Mouse (Mus musculus): ENCODE results near the gene Cbarp.

The Cbarp gene

GRCm38 (mm10) chr10:80130403-80131031, 10.1 kb downstream of the Cbarp start:
- DNase-seq (ENCODE audit: low read depth, low spot score) = no peak

DNA sequence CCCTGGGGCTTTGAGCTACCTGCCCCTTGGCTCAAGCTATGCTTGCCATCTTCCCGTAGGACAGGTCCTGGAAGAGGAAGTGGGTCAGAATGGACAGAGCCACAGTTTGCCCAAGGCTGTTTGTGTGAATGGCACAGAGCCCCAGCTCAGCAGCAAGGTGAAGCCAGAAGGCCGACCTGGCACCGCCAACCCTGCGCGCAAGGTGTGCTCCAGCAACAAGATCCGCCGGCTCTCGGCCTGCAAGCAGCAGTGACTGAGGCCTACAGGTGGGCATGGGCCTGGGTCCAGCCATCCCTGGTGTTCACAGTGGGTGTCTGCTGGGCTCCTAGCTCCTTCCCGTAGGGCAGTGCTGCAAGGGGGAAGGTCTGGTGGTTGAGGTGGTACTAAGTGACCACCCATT, 10.8 kb downstream of the Cbarp start:
- no peak for DNase-seq (ENCODE audit: low read depth, low spot score)

GRCm38 (mm10) chr10:80127920-80128319, 12.7 kb downstream of the Cbarp start:
- DNase-seq (ENCODE audit: low read depth, low spot score) = no peak

GRCm38 (mm10) chr10:80123932-80124562, 16.6 kb downstream of the Cbarp start:
- DNase-seq (ENCODE audit: low read depth, low spot score) = no peak

DNA sequence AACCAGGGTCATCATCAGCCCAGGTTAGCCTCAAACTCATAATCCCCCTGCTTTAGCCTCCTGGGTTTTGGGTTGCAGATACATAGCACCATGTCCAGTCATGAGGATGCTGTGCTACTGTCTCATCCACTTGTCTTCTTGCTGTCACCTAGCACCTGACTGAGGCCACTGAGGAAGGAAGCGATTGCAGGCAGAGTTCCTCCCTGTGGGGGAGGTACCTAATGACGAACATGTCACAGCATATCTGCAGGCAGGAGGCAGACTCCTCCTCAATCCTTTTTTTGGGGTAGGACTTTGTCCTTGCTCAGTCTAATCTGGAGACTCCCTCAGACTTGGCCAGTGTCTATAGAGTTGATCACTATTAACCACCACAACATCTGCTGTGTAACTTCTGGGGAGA, 19.0 kb downstream of the Cbarp start:
- no peak for DNase-seq (ENCODE audit: low read depth, low spot score)

GRCm38 (mm10) chr10:80120146-80120545, 20.5 kb downstream of the Cbarp start:
- DNase-seq (ENCODE audit: low read depth, low spot score) = no peak

- DNase-seq (ENCODE audit: low read depth, low spot score) = no peak
Measured at GRCm38 (mm10) chr10:80118552-80118951, 22.1 kb downstream of the Cbarp start.

GRCm38 (mm10) chr10:80117736-80118135, 22.9 kb downstream of the Cbarp start:
- DNase-seq (ENCODE audit: low read depth, low spot score) = no peak

- peak; percentile 80 for DNase-seq (ENCODE audit: low read depth, low spot score)
Measured at GRCm38 (mm10) chr10:80116927-80117691, 23.5 kb downstream of the Cbarp start.

GRCm38 (mm10) chr10:80116563-80116926, 24.1 kb downstream of the Cbarp start:
- DNase-seq (ENCODE audit: low read depth, low spot score) = no peak

GRCm38 (mm10) chr10:80115944-80116335, 24.7 kb downstream of the Cbarp start:
- no peak for DNase-seq (ENCODE audit: low read depth, low spot score)

DNA sequence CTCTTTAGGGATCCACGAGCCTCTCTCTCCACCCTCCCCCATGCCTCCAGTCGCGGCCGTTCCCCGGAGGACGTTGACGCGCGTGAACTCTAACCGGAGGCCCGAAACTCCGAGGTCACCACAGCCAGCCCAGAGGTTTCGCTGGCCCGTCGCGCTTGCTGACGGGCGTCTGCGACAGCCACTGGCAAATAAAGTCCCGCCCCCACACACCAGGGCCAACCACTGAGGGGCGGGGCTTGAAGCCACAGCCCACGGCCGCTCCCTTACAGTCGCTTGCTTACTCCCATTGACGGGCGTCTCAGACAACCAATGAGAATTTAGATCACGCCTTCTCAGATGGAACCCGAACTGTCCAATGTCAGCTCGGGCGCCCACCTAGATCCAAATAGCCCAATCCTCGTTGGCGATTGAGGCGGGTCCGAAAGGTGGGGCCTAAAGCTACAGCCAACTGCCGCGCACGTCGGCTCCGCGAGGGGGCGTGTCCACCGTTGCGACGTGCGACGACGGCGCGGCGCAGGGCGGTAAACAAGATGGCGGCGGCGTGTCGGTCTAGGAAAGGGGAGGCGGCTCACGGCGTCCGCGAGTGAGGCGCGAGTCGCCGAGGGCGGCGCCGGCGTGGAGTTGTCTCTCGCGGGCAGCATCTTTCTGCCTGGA, 25.2 kb downstream of the Cbarp start, which contains the start of gene Stk11:
Gene Stk11, plus strand, starts transcription at position 514 of the 654 bp plus-strand sequence.
- peak; percentile 100 for DNase-seq (ENCODE audit: low read depth, low spot score)

DNA sequence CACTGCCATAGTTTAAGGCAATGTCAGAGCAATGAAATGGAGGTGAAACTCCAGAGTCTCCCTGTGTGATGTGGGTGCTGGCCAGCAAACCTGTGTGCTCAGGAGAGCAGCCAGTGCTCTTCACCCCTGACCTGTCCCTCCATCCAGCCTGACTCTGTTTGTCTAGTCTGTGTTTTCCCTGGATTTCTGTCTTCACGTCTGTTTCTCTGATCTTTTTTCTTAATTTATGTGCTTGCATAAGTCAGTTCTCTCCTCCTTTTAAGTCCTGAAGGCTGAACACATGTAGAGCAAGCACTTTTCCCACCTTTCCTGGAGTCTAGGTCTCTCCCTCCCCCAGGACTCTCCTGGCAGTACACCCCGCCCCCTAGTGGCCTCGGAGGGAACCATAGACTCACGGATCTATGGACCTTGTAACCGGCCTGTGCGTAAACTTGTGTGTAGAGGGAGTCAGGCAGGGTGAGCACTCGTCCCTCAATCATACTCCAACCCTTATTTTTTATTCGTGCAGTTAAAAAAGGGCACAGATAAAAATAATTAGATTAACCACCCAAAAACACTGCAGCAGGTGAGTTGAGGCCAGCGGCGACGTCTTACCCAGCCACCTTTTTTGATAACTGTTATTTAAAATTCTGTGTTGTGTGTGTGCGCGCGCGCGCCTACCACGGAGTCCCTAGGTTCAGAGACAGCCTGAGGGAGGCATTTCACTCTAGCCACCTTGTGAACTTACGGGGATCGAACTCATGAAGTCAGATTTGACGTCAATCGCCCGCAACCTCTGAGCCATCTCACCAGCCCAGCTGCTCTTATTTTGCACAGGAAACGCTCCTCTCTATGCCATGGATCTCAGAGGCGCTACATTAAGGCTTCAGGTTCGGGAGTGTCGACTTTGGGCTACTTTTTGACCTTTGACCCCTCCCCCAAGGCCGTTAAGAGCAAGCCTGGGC, 26.0 kb downstream of the Cbarp start:
- peak; percentile 90 for DNase-seq (ENCODE audit: low read depth, low spot score)

DNA sequence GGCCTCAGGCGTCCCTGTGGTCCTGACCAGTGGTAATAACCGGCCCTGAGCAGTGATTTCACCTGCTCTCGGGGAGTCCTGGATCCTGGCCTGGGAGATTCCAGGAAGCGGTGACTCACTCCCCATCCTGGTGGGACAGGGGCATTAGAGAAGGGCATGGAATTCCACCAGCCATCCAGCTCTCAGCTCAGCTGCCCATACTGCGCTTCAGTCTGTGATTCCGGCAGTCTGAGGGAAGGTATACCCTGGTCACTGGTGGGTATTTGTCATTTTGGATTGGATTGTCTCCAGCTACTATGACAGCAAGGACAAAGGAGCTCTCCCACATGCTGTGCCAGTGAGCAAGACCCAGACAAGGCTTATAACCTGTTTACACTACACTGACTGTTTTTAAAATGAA, 33.0 kb downstream of the Cbarp start:
- DNase-seq (ENCODE audit: low read depth, low spot score) = no peak

DNA sequence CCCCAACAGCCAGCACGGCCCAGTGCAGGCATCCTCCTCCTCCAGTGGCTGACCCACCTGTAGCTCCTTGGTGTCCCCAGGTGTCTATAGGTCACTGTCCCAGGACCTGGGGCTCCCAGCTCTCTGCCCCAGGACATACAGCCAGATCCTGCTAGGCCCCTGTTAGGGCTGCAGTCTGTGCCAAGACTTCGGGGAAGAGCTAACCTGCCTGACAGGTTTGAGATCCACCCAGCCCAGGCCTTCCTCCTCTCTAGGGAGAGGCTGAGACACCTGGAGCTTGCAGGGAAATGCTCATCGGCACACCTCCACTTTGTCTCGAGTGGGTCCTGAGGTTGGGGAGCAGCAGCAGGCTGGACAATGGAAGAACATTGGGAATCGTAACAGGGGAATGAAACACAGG, 34.7 kb downstream of the Cbarp start:
- no peak for DNase-seq (ENCODE audit: low read depth, low spot score)

- peak; percentile 82 for DNase-seq (ENCODE audit: low read depth, low spot score)
Measured at GRCm38 (mm10) chr10:80105460-80105859, 35.2 kb downstream of the Cbarp start, which contains the start of gene Sbno2. Gene Sbno2 (minus strand): TSS chr10:80105571.

GRCm38 (mm10) chr10:80104181-80104580, 36.5 kb downstream of the Cbarp start:
- no peak for DNase-seq (ENCODE audit: low read depth, low spot score)

DNA sequence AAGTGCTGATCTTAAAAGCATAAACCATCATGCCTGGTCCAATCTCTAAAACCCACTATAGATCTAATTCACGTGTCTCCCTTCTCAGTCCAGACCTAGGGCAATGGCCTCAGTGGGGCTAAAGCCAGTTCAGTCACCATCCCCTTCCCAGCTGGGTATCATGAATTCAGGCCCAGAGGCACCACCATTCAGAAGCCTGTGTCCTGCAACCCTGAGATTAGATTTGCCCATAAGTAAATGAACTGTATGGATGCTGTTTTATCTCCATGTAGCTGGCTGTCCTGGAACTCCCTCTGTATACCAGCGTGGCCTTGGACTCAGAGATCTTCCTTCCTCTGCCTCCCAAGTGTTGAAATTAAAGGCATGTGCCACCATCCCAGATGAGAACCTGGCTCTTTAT, 37.6 kb downstream of the Cbarp start:
- DNase-seq (ENCODE audit: low read depth, low spot score) = no peak

DNA sequence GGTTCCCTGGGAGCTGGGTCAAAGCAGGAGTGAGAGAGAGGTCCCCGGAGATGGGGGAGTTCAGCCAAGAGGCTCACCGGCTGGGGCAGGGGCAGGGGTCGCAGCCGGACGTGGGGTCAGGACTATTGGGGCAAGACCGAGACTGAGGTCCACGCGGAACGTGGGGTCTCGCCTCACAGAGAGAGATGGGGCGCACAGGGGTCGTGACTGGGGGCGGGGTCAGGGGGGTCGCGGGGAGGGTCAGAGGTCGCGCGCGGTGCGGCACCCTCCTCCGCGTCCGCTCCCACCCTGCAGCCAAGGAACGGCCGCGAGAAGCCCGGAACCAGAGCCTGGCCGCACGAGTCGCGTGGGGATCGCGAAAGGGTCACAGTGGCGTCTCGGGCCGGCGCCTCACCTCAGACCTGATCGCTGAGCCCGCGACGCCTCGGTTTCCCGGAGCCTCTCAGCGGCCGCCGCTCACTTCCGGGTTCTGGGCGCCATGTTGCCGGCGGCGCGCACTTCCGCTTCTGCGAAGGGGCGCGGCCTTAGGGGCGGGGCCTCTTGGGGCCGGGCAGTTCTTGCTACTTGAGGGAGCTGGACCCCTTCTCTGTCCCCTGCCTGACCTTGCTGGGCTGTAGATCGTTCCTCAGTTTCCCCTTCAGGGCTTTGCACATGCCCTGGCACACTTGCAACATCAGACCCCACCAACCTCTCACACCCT, 38.3 kb downstream of the Cbarp start:
- peak; percentile 91 for DNase-seq (ENCODE audit: low read depth, low spot score)

DNA sequence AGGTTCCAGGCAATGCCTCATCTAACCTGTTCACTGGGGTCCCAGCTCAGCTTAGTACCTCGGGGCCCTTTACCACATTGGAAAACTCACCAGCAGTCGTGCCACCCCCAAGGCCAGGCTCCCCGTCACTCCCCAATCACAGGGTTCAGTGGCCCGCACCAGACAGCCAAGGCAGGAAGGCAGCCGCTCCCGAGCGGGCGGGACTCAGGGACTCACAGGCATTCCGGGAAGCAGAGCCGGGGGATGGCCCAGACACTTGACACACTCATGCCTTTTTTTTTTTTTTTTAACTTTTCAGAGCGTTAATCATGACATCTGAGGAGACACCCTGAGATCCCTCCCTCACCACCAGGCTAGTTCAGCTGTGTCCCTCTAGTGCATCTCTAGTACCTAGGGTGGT, 39.7 kb downstream of the Cbarp start:
- no peak for DNase-seq (ENCODE audit: low read depth, low spot score)
